8 mouse cellular contexts compared by ENCODE assay signal in the genomic region with DNA sequence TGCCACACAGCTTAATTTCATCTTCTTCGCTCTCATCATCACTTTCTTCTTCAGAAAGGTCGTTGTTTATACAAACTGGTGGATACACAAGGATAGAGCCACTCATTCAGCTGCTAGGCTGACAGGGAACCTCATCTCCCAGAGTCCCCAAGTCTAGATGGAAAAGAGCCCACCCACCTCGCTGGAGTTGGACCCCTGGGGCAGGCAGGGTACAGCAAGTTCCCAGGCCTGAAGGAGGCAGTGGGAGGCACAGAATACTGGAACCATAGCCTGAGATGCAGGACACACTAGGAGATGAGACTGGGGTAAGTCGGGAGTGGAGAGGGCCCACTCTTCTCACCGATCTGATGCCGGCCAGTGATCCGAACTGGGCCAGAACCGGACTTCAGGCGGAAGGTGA. TPM values are rescaled to one million over a fixed set of nuclear protein-coding genes. Genes with fewer than 3 reads are reported as not detected.
DNase-seq lines count a peak whose midpoint lies in the region; ATAC-seq and TF ChIP-seq lines count a peak whose summit lies in the region.

No protein-coding gene starts in this region.

- DNase-seq in layer of hippocampus, adult 2 months (ENCODE audit: low spot score in 2 of 2), result no peak
- DNase-seq in layer of hippocampus, adult 18-20 months (ENCODE audit: low spot score in 2 of 2), result no peak
- DNase-seq in embryonic facial prominence, embryonic 11.5 days (ENCODE audit: low spot score), result no peak
- no peak for DNase-seq in right cerebral cortex, adult 18-20 months
- no peak for DNase-seq in embryo, embryonic 10.5 days (ENCODE audit: low spot score)

- peak overlapping the region; percentile 87 for H3K4me3 ChIP-seq in layer of hippocampus, adult 2 months
- peak overlapping the region; percentile 91 for H3K4me3 ChIP-seq in embryonic facial prominence, embryonic 11.5 days (ENCODE audit: low read depth, low read length)
- peak overlapping the region; percentile 92 for H3K4me3 ChIP-seq in intestine, embryonic 15.5 days (replicated peaks)
- H3K4me3 ChIP-seq in neural tube, embryonic 13.5 days, result peak overlapping the region; percentile 84

- no peak overlapping the region for H3K27ac ChIP-seq in layer of hippocampus, adult 2 months
- H3K27ac ChIP-seq in embryonic facial prominence, embryonic 11.5 days (replicated peaks; ENCODE audit: low read depth, low read length), result no peak overlapping the region
- H3K27ac ChIP-seq in intestine, embryonic 15.5 days, result no peak overlapping the region
- H3K27ac ChIP-seq in neural tube, embryonic 13.5 days (replicated peaks), result no peak overlapping the region

- 62% methylated on average over 9 of the region's 9 CpGs for WGBS in embryonic facial prominence, embryonic 11.5 days
- 41% methylated on average over 9 of the region's 9 CpGs for WGBS in intestine, embryonic 15.5 days
- WGBS in neural tube, embryonic 13.5 days, result 57% methylated on average over 9 of the region's 9 CpGs

- no peaks in the 10 kb centered on the region for H3K9me3 ChIP-seq in embryonic facial prominence, embryonic 11.5 days (replicated peaks; ENCODE audit: control insufficient read depth, low read length)
- no peaks in the 10 kb centered on the region for H3K9me3 ChIP-seq in intestine, embryonic 15.5 days
- H3K9me3 ChIP-seq in neural tube, embryonic 13.5 days, result no peaks in the 10 kb centered on the region

- no peak for ATAC-seq in embryonic facial prominence, embryonic 11.5 days (replicated peaks; ENCODE audit: insufficient number of reproducible peaks, low FRiP score, low TSS enrichment, low read depth)
- no peak for ATAC-seq in intestine, embryonic 15.5 days
- ATAC-seq in neural tube, embryonic 13.5 days (ENCODE audit: low read depth), result no peak
- no peak for ATAC-seq in inflammation-experienced regulatory T-cells, adult 6 months

- no peaks in the 10 kb centered on the region; the same call in 1 of the 2 replicates for H3K36me3 ChIP-seq in embryonic facial prominence, embryonic 11.5 days (replicated peaks; ENCODE audit: control insufficient read depth, insufficient read depth, low read depth, low read length)
- H3K36me3 ChIP-seq in intestine, embryonic 15.5 days, result peaks cover 8% of the 10 kb centered on the region; the same call in 1 of the 2 replicates
- peaks cover 25% of the 10 kb centered on the region for H3K36me3 ChIP-seq in neural tube, embryonic 13.5 days

- H3K9ac ChIP-seq in embryonic facial prominence, embryonic 11.5 days (replicated peaks; ENCODE audit: low read length), result peak overlapping the region; percentile 82
- H3K9ac ChIP-seq in intestine, embryonic 15.5 days, result peak overlapping the region; percentile 86
- H3K9ac ChIP-seq in neural tube, embryonic 13.5 days, result peak overlapping the region; percentile 84

- peaks cover 5% of the 10 kb centered on the region; the same call in 1 of the 2 replicates for H3K4me1 ChIP-seq in embryonic facial prominence, embryonic 11.5 days (ENCODE audit: control insufficient read depth, insufficient read depth, low read length)
- H3K4me1 ChIP-seq in intestine, embryonic 15.5 days (replicated peaks), result peaks cover 21% of the 10 kb centered on the region
- H3K4me1 ChIP-seq in neural tube, embryonic 13.5 days (replicated peaks), result peaks cover 36% of the 10 kb centered on the region

- peak overlapping the region; percentile 91 for H3K4me2 ChIP-seq in embryonic facial prominence, embryonic 11.5 days (ENCODE audit: low read depth, low read length)
- H3K4me2 ChIP-seq in intestine, embryonic 15.5 days (replicated peaks), result peak overlapping the region; percentile 86
- peak overlapping the region; percentile 98 for H3K4me2 ChIP-seq in neural tube, embryonic 13.5 days

- H3K27me3 ChIP-seq in embryonic facial prominence, embryonic 11.5 days (ENCODE audit: control insufficient read depth, insufficient read depth, low read length), result peaks cover 28% of the 10 kb centered on the region
- H3K27me3 ChIP-seq in intestine, embryonic 15.5 days (replicated peaks), result peaks cover 35% of the 10 kb centered on the region
- H3K27me3 ChIP-seq in neural tube, embryonic 13.5 days, result peaks cover 43% of the 10 kb centered on the region

- TF ChIP-seq CTCF in layer of hippocampus, adult 2 months (conservative IDR thresholded peaks at IDR 0.05), result no peak

RNA-seq across cellular contexts. Expression of a gene that starts 1.2 kb away (rescaled TPM):
- total RNA-seq in layer of hippocampus, adult 2 months (2021), result 1 to 10 TPM; 7.3 to 9.7 TPM
- 10 to 100 TPM in 1 of 2 experiments, 1 to 10 TPM in 1; 9.6 to 11.3 TPM for total RNA-seq in layer of hippocampus, adult 18-20 months (2021)
- polyA plus RNA-seq in embryonic facial prominence, embryonic 11.5 days (2014; fragmentation: Nextera tagmentation; extraction: Ambion mirVana), result 15.2 and 17.2 TPM in 2 replicates
- polyA plus RNA-seq in intestine, embryonic 15.5 days (2015; fragmentation: Nextera tagmentation; extraction: Ambion mirVana), result 13.4 and 14.7 TPM in 2 replicates
- polyA plus RNA-seq in neural tube, embryonic 13.5 days (2015; fragmentation: Nextera tagmentation; extraction: Ambion mirVana), result 6.4 and 6.7 TPM in 2 replicates
- polyA plus RNA-seq in inflammation-experienced regulatory T-cells, adult 6 months (2017; shearing (Covaris generic)), result 10 to 100 TPM; 12.9 to 73.1 (median 57.3) TPM

RNA-seq across cellular contexts. Expression of a gene that starts 5.5 kb away (rescaled TPM):
- not detected for total RNA-seq in layer of hippocampus, adult 2 months (2021)
- total RNA-seq in layer of hippocampus, adult 18-20 months (2021), result not detected
- polyA plus RNA-seq in embryonic facial prominence, embryonic 11.5 days (2014; fragmentation: Nextera tagmentation; extraction: Ambion mirVana), result 17.7 and 20.5 TPM in 2 replicates
- not detected in 2 replicates for polyA plus RNA-seq in intestine, embryonic 15.5 days (2015; fragmentation: Nextera tagmentation; extraction: Ambion mirVana)
- polyA plus RNA-seq in neural tube, embryonic 13.5 days (2015; fragmentation: Nextera tagmentation; extraction: Ambion mirVana), result not detected in 2 replicates
- not detected for polyA plus RNA-seq in inflammation-experienced regulatory T-cells, adult 6 months (2017; shearing (Covaris generic))

RNA-seq across cellular contexts. Expression of a gene that starts 35.4 kb away (rescaled TPM):
- total RNA-seq in layer of hippocampus, adult 2 months (2021), result 100 to 1,000 TPM; 166 to 170 TPM
- total RNA-seq in layer of hippocampus, adult 18-20 months (2021), result 100 to 1,000 TPM; 153 to 160 TPM
- 58.7 and 58.8 TPM in 2 replicates for polyA plus RNA-seq in embryonic facial prominence, embryonic 11.5 days (2014; fragmentation: Nextera tagmentation; extraction: Ambion mirVana)
- polyA plus RNA-seq in intestine, embryonic 15.5 days (2015; fragmentation: Nextera tagmentation; extraction: Ambion mirVana), result 36.3 and 36.4 TPM in 2 replicates
- polyA plus RNA-seq in neural tube, embryonic 13.5 days (2015; fragmentation: Nextera tagmentation; extraction: Ambion mirVana), result 79.4 and 81.4 TPM in 2 replicates
- polyA plus RNA-seq in inflammation-experienced regulatory T-cells, adult 6 months (2017; shearing (Covaris generic)), result 100 to 1,000 TPM; 124 to 242 (median 205) TPM

Comparison
In these comparisons a context has a peak if more than half of its experiments do, and no peak if none do; other contexts are left out.
1. RNA of a gene that starts 5.5 kb away (polyA plus RNA-seq): 17.7 to 20.5 TPM in embryonic facial prominence, embryonic 11.5 days; not detected in neural tube, embryonic 13.5 days, not detected in intestine, embryonic 15.5 days and not detected in inflammation-experienced regulatory T-cells, adult 6 months; every median in the first group is over 10 times any median in the second.
2. Peak in every context shown above with its lines, with median percentiles within 50 percentile points of each other: H3K4me3 ChIP-seq, H3K4me2 ChIP-seq and H3K9ac ChIP-seq.